Mouse (Mus musculus): ENCODE data around the gene Tagln2. TPM values are rescaled to one million over a fixed set of nuclear protein-coding genes. Genes with fewer than 3 reads are reported as not detected.

Gene Tagln2
- polyA plus RNA-seq, 1 experiment from 2014 or later: 374 TPM

DNA sequence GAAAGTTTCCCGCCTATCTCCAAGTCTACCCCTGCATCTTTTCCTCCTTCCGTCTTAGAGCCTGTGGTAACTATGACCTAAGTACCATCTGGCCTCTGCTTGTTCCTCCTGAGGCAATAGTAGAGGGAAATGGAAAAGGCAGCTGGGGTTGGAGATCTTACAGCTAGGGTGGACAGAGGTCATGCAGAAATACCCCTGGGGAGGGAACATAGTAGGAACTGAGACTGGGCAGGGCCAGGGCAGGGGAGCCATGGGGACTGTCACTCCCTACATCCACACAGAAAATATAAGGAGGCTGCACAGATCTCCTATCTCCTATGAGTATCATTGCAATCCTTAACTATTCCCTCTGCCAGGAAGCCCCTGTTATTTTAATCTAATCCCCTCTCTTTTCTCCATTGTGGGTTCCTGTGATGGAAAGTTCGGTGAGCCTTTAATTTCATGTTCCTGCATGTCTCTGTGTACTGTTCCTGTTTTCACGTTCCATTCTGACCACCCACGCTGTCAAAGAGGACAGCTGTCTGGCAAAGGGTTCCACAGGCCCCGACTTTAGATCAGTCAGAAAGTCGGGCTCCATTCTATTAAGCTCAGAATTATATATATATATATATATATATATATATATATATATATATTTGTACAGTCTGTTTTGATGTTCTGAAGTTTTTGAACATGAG lies 43.7 kb upstream of the Tagln2 start:
- WGBS: 62% methylated on average over 7 of the region's 7 CpGs
- Histone ChIP-seq H3K27ac (ENCODE audit: low read depth, low read length) (no peak overlapping the region), H3K9me3 (ENCODE audit: control insufficient read depth) (no peaks in the 10 kb centered on the region), H3K36me3 (ENCODE audit: control insufficient read depth, insufficient read depth) (no peaks in the 10 kb centered on the region), H3K9ac (ENCODE audit: low read depth, low read length) (no peak overlapping the region), H3K27me3 (replicated peaks; ENCODE audit: control insufficient read depth, insufficient read depth, low read length) (no peaks in the 10 kb centered on the region), H3K4me3 (ENCODE audit: low read depth, low read length) (no peak overlapping the region), H3K4me1 (replicated peaks; ENCODE audit: control insufficient read depth, insufficient read depth, low read length) (0 out of 2 replicates have a peak, but pooled peaks cover 7% of the 10 kb centered on the region), H3K4me2 (replicated peaks; ENCODE audit: low read depth) (no peak overlapping the region)
- ATAC-seq: no peak
- TF ChIP-seq CTCF (IDR thresholded peaks at IDR 0.05; ENCODE audit: low read depth): no peak

GRCm38 (mm10) chr1:172457196-172457595 lies 42.7 kb upstream of the Tagln2 start:
- Histone ChIP-seq H3K27me3 (replicated peaks; ENCODE audit: control insufficient read depth, insufficient read depth, low read length) (no peaks in the 10 kb centered on the region), H3K36me3 (ENCODE audit: control insufficient read depth, insufficient read depth) (no peaks in the 10 kb centered on the region), H3K4me3 (ENCODE audit: low read depth, low read length) (no peak overlapping the region), H3K4me2 (replicated peaks; ENCODE audit: low read depth) (no peak overlapping the region), H3K9ac (ENCODE audit: low read depth, low read length) (no peak overlapping the region), H3K27ac (ENCODE audit: low read depth, low read length) (no peak overlapping the region), H3K9me3 (ENCODE audit: control insufficient read depth) (no peaks in the 10 kb centered on the region), H3K4me1 (replicated peaks; ENCODE audit: control insufficient read depth, insufficient read depth, low read length) (0 out of 2 replicates have a peak, but pooled peaks cover 7% of the 10 kb centered on the region)
- WGBS: 59% methylated on average over 3 of the region's 3 CpGs
- no peak for TF ChIP-seq CTCF (IDR thresholded peaks at IDR 0.05; ENCODE audit: low read depth)
- ATAC-seq: no peak

GRCm38 (mm10) chr1:172458041-172458440 lies 41.8 kb upstream of the Tagln2 start:
- no peak for ATAC-seq
- Histone ChIP-seq H3K27me3 (replicated peaks; ENCODE audit: control insufficient read depth, insufficient read depth, low read length) (no peaks in the 10 kb centered on the region), H3K4me2 (replicated peaks; ENCODE audit: low read depth) (no peak overlapping the region), H3K9ac (ENCODE audit: low read depth, low read length) (no peak overlapping the region), H3K27ac (ENCODE audit: low read depth, low read length) (no peak overlapping the region), H3K9me3 (ENCODE audit: control insufficient read depth) (no peaks in the 10 kb centered on the region), H3K4me3 (ENCODE audit: low read depth, low read length) (no peak overlapping the region), H3K4me1 (replicated peaks; ENCODE audit: control insufficient read depth, insufficient read depth, low read length) (0 out of 2 replicates have a peak, but pooled peaks cover 7% of the 10 kb centered on the region), H3K36me3 (ENCODE audit: control insufficient read depth, insufficient read depth) (no peaks in the 10 kb centered on the region)
- WGBS: 84% methylated on average over 3 of the region's 3 CpGs
- no peak for TF ChIP-seq CTCF (IDR thresholded peaks at IDR 0.05; ENCODE audit: low read depth)

DNA sequence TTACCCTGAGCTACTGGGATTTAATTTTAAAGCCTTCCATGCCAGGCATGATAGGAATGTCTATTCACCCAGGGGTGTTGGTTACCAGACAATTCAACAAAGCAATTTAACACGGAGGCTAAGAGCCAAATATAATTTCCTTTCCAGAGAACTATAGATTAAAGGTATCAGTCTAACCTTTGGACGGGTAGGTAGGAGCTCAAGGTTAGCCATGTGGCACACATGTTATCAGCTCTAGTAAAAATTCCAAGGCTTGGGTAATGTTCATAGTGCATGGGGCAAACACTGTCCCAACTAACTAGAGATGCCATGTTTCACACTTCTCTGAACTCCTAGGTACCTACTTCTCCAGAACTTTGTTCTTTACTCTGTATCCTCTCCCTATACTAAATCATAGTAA lies 38.2 kb upstream of the Tagln2 start:
- H3K4me2 ChIP-seq (replicated peaks; ENCODE audit: low read depth): peak overlapping the region; percentile 54
- H3K9ac ChIP-seq (ENCODE audit: low read depth, low read length): no peak overlapping the region
- TF ChIP-seq CTCF (IDR thresholded peaks at IDR 0.05; ENCODE audit: low read depth): no peak
- H3K9me3 ChIP-seq (ENCODE audit: control insufficient read depth): no peaks in the 10 kb centered on the region
- peaks cover 5% of the 10 kb centered on the region; the same call in 1 of the 2 replicates for H3K4me1 ChIP-seq (replicated peaks; ENCODE audit: control insufficient read depth, insufficient read depth, low read length)
- peak; percentile 82 for ATAC-seq
- no peaks in the 10 kb centered on the region for H3K36me3 ChIP-seq (ENCODE audit: control insufficient read depth, insufficient read depth)
- no peak overlapping the region for H3K4me3 ChIP-seq (ENCODE audit: low read depth, low read length)
- H3K27ac ChIP-seq (ENCODE audit: low read depth, low read length): peak overlapping the region; percentile 95
- no peaks in the 10 kb centered on the region for H3K27me3 ChIP-seq (replicated peaks; ENCODE audit: control insufficient read depth, insufficient read depth, low read length)
- 27% methylated on average over 2 of the region's 2 CpGs for WGBS

- no peaks in the 10 kb centered on the region for H3K9me3 ChIP-seq (ENCODE audit: control insufficient read depth)
- 0 out of 2 replicates have a peak overlapping the region, but pooled peaks have one; percentile 13 for H3K4me3 ChIP-seq (ENCODE audit: low read depth, low read length)
- no peak overlapping the region for H3K9ac ChIP-seq (ENCODE audit: low read depth, low read length)
- H3K27me3 ChIP-seq (replicated peaks; ENCODE audit: control insufficient read depth, insufficient read depth, low read length): no peaks in the 10 kb centered on the region
- H3K4me1 ChIP-seq (replicated peaks; ENCODE audit: control insufficient read depth, insufficient read depth, low read length): peaks cover 5% of the 10 kb centered on the region; the same call in 1 of the 2 replicates
- peak; percentile 92 for ATAC-seq
- WGBS: 42% methylated on average over 3 of the region's 3 CpGs
- H3K27ac ChIP-seq (ENCODE audit: low read depth, low read length): peak overlapping the region; percentile 95
- H3K4me2 ChIP-seq (replicated peaks; ENCODE audit: low read depth): peak overlapping the region; percentile 54
- no peaks in the 10 kb centered on the region for H3K36me3 ChIP-seq (ENCODE audit: control insufficient read depth, insufficient read depth)
- TF ChIP-seq CTCF (IDR thresholded peaks at IDR 0.05; ENCODE audit: low read depth): no peak
Measured at GRCm38 (mm10) chr1:172462534-172462933, 37.3 kb upstream of the Tagln2 start.

- peak; percentile 46 for TF ChIP-seq CTCF (IDR thresholded peaks at IDR 0.05; ENCODE audit: low read depth)
- no peak overlapping the region for H3K4me3 ChIP-seq (ENCODE audit: low read depth, low read length)
- H3K4me2 ChIP-seq (replicated peaks; ENCODE audit: low read depth): no peak overlapping the region
- H3K9me3 ChIP-seq (ENCODE audit: control insufficient read depth): no peaks in the 10 kb centered on the region
- H3K9ac ChIP-seq (ENCODE audit: low read depth, low read length): no peak overlapping the region
- ATAC-seq: peak; percentile 63
- no peaks in the 10 kb centered on the region for H3K36me3 ChIP-seq (ENCODE audit: control insufficient read depth, insufficient read depth)
- H3K27me3 ChIP-seq (replicated peaks; ENCODE audit: control insufficient read depth, insufficient read depth, low read length): no peaks in the 10 kb centered on the region
- WGBS: 57% methylated on average over 16 of the region's 16 CpGs
- H3K27ac ChIP-seq (ENCODE audit: low read depth, low read length): peak overlapping the region; percentile 95
- H3K4me1 ChIP-seq (replicated peaks; ENCODE audit: control insufficient read depth, insufficient read depth, low read length): peaks cover 5% of the 10 kb centered on the region; the same call in 1 of the 2 replicates
Measured at GRCm38 (mm10) chr1:172463387-172464333, 36.2 kb upstream of the Tagln2 start.
